Mouse (Mus musculus): ENCODE results near the gene Gm49388.
A peak's percentile ranks its signal among the peaks of the same experiment; 100 is the strongest.
"Not testable (repeated sequence)": the region's sequence is repeated elsewhere in the genome, so short reads cannot be mapped to it uniquely, and the experiment has no call there.

Gene Gm49388

GRCm38 (mm10) chr7:127768346-127768996 is 16.9 kb upstream of the Gm49388 start:
- DNase-seq (ENCODE audit: low read depth) = no peak

GRCm38 (mm10) chr7:127768997-127769593 is 16.3 kb upstream of the Gm49388 start:
- DNase-seq (ENCODE audit: low read depth) = peak; percentile 99

- DNase-seq (ENCODE audit: low read depth) = peak; percentile 89
Measured at GRCm38 (mm10) chr7:127769651-127770038, 15.8 kb upstream of the Gm49388 start, which contains the start of gene Orai3. TSS of gene Orai3 (plus strand) at chr7:127769815.

GRCm38 (mm10) chr7:127770039-127770905 is 15.1 kb upstream of the Gm49388 start:
- peak; percentile 66 for DNase-seq (ENCODE audit: low read depth)

GRCm38 (mm10) chr7:127771262-127771661 is 14.1 kb upstream of the Gm49388 start:
- DNase-seq (ENCODE audit: low read depth) = peak; percentile 64

GRCm38 (mm10) chr7:127772080-127772479 is 13.3 kb upstream of the Gm49388 start:
- DNase-seq (ENCODE audit: low read depth) = peak; percentile 47

GRCm38 (mm10) chr7:127772557-127772956 is 12.9 kb upstream of the Gm49388 start:
- peak; percentile 20 for DNase-seq (ENCODE audit: low read depth)

GRCm38 (mm10) chr7:127773664-127774384 is 11.6 kb upstream of the Gm49388 start:
- DNase-seq (ENCODE audit: low read depth) = peak; percentile 90

- not testable (repeated sequence) for DNase-seq (ENCODE audit: low read depth)
Measured at GRCm38 (mm10) chr7:127775837-127776236, 9.6 kb upstream of the Gm49388 start.

GRCm38 (mm10) chr7:127776426-127776825 is 9.0 kb upstream of the Gm49388 start, which contains the start of gene Setd1a:
TSS of gene Setd1a (plus strand) at chr7:127776670.
- peak; percentile 90 for DNase-seq (ENCODE audit: low read depth)

GRCm38 (mm10) chr7:127776878-127777473 is 8.4 kb upstream of the Gm49388 start:
- DNase-seq (ENCODE audit: low read depth) = peak; percentile 98

- peak; percentile 58 for DNase-seq (ENCODE audit: low read depth)
Measured at GRCm38 (mm10) chr7:127777474-127778266, 7.7 kb upstream of the Gm49388 start.

- DNase-seq (ENCODE audit: low read depth) = no peak
Measured at GRCm38 (mm10) chr7:127778350-127778749, 7.1 kb upstream of the Gm49388 start.

- no peak for DNase-seq (ENCODE audit: low read depth)
Measured at GRCm38 (mm10) chr7:127797076-127797845, 11.9 kb downstream of the Gm49388 start.

- no peak for DNase-seq (ENCODE audit: low read depth)
Measured at GRCm38 (mm10) chr7:127798591-127798990, 13.2 kb downstream of the Gm49388 start.

- DNase-seq (ENCODE audit: low read depth) = no peak
Measured at GRCm38 (mm10) chr7:127799211-127799610, 13.8 kb downstream of the Gm49388 start.

GRCm38 (mm10) chr7:127799738-127800137 is 14.3 kb downstream of the Gm49388 start:
- DNase-seq (ENCODE audit: low read depth) = no peak

- peak; percentile 96 for DNase-seq (ENCODE audit: low read depth)
Measured at GRCm38 (mm10) chr7:127800435-127801009, 15.1 kb downstream of the Gm49388 start, which contains the start of gene Hsd3b7. TSS of gene Hsd3b7 (plus strand) at chr7:127800604.

- peak; percentile 74 for DNase-seq (ENCODE audit: low read depth)
Measured at GRCm38 (mm10) chr7:127801010-127801621, 15.7 kb downstream of the Gm49388 start.

Data from 416B (cell line).